Comparison of ENCODE assay signal across 14 mouse cellular contexts in the genomic region with DNA sequence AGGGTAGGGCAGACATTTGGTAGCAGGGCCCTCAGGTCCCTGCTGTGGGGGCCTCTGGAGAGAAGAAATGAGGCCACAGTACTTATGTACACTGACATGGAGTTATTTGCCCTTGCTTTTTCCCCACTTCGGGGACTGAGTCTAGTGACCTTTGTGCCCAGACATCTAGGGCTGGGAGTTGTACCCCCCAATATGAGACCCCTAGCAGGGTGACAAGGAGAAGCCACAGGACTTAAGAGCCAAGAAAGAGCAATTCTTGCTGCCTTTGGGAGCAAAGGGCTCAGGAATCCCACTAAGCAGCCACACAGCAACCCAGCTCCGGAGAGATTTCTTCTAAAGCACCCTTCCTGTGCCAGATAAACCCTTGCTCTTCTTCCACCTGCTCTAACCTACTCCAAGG. TPM values are rescaled to one million over a fixed set of nuclear protein-coding genes. Genes with fewer than 3 reads are reported as not detected.
DNase-seq lines count a peak whose midpoint lies in the region; ATAC-seq and TF ChIP-seq lines count a peak whose summit lies in the region.
"Had no signal": no experiment of that assay in that cellular context is flagged by ENCODE, and none has a peak within 500 bp of the region (broad histone marks: within the 10 kb centered on the region; RNA-seq: fewer than 3 reads in every experiment).

No protein-coding gene starts in this region.

- H3K9me3 ChIP-seq in neural tube, embryonic 13.5 days, result no peaks in the 10 kb centered on the region
- no peaks in the 10 kb centered on the region for H3K9me3 ChIP-seq in neural tube, embryonic 15.5 days (replicated peaks)
- no peaks in the 10 kb centered on the region for H3K9me3 ChIP-seq in forebrain, embryonic 14.5 days (replicated peaks; ENCODE audit: control insufficient read depth, low read length)
- H3K9me3 ChIP-seq in limb, embryonic 14.5 days (ENCODE audit: control insufficient read depth, low read length), result no peaks in the 10 kb centered on the region
- no peaks in the 10 kb centered on the region for H3K9me3 ChIP-seq in liver, embryonic 12.5 days (replicated peaks)

- H3K36me3 ChIP-seq in neural tube, embryonic 13.5 days, result peaks cover 22% of the 10 kb centered on the region
- H3K36me3 ChIP-seq in neural tube, embryonic 15.5 days, result peaks cover 7% of the 10 kb centered on the region; the same call in 1 of the 2 replicates
- H3K36me3 ChIP-seq in forebrain, embryonic 14.5 days (ENCODE audit: control insufficient read depth, insufficient read depth, low read length), result no peaks in the 10 kb centered on the region
- H3K36me3 ChIP-seq in limb, embryonic 14.5 days (ENCODE audit: control insufficient read depth, insufficient read depth, low read length), result no peaks in the 10 kb centered on the region
- no peaks in the 10 kb centered on the region for H3K36me3 ChIP-seq in liver, embryonic 12.5 days

- no peak for TF ChIP-seq POLR2A in limb, embryonic 14.5 days (IDR thresholded peaks at IDR 0.05; ENCODE audit: borderline replicate concordance, extremely low read depth, insufficient read depth, insufficient read length)

- H3K4me2 ChIP-seq in neural tube, embryonic 13.5 days, result peak overlapping the region; percentile 45; the same call in 1 of the 2 replicates
- H3K4me2 ChIP-seq in neural tube, embryonic 15.5 days, result no peak overlapping the region
- peak overlapping the region; percentile 53 for H3K4me2 ChIP-seq in forebrain, embryonic 14.5 days (ENCODE audit: low read length)
- H3K4me2 ChIP-seq in limb, embryonic 14.5 days (replicated peaks; ENCODE audit: low read depth, low read length, severe bottlenecking), result peak overlapping the region; percentile 45; the same call in 1 of the 2 replicates
- H3K4me2 ChIP-seq in liver, embryonic 12.5 days, result no peak overlapping the region
- H3K4me2 ChIP-seq: heart, embryonic 11.5 days had no signal

- no peak overlapping the region for H3K27ac ChIP-seq in neural tube, embryonic 13.5 days (replicated peaks)
- H3K27ac ChIP-seq in neural tube, embryonic 15.5 days (replicated peaks), result no peak overlapping the region
- H3K27ac ChIP-seq in forebrain, embryonic 14.5 days (ENCODE audit: low read depth, low read length), result no peak overlapping the region
- no peak overlapping the region for H3K27ac ChIP-seq in limb, embryonic 14.5 days (replicated peaks; ENCODE audit: low read depth, low read length)
- no peak overlapping the region for H3K27ac ChIP-seq in liver, embryonic 12.5 days
- H3K27ac ChIP-seq: macrophage had no signal

- H3K4me1 ChIP-seq in neural tube, embryonic 13.5 days (replicated peaks), result peaks cover 69% of the 10 kb centered on the region
- peaks cover 67% of the 10 kb centered on the region for H3K4me1 ChIP-seq in neural tube, embryonic 15.5 days
- H3K4me1 ChIP-seq in forebrain, embryonic 14.5 days (ENCODE audit: control insufficient read depth, insufficient read depth, low read length), result peaks cover 45% of the 10 kb centered on the region
- peaks cover 19% of the 10 kb centered on the region for H3K4me1 ChIP-seq in limb, embryonic 14.5 days (ENCODE audit: control insufficient read depth, insufficient read depth, low read length)
- 0 out of 2 replicates have a peak, but pooled peaks cover 6% of the 10 kb centered on the region for H3K4me1 ChIP-seq in liver, embryonic 12.5 days

- H3K9ac ChIP-seq in neural tube, embryonic 13.5 days, result 0 out of 2 replicates have a peak overlapping the region, but pooled peaks have one; percentile 64
- H3K9ac ChIP-seq in neural tube, embryonic 15.5 days (replicated peaks), result no peak overlapping the region
- H3K9ac ChIP-seq in forebrain, embryonic 14.5 days (ENCODE audit: low read length), result no peak overlapping the region; the same call in 1 of the 2 replicates
- H3K9ac ChIP-seq in limb, embryonic 14.5 days (ENCODE audit: low read depth, low read length, severe bottlenecking), result no peak overlapping the region
- no peak overlapping the region for H3K9ac ChIP-seq in liver, embryonic 12.5 days

- 63% methylated on average over 2 of the region's 2 CpGs for WGBS in neural tube, embryonic 13.5 days
- 57% methylated on average over 2 of the region's 2 CpGs for WGBS in neural tube, embryonic 15.5 days
- WGBS in forebrain, embryonic 14.5 days, result 52% methylated on average over 2 of the region's 2 CpGs
- WGBS in limb, embryonic 14.5 days, result 64% methylated on average over 2 of the region's 2 CpGs
- 47% methylated on average over 2 of the region's 2 CpGs for WGBS in liver, embryonic 12.5 days (ENCODE audit: insufficient replicate concordance)

- no peak for DNase-seq in forebrain, embryonic 14.5 days (ENCODE audit: low spot score)
- DNase-seq in limb, embryonic 14.5 days (ENCODE audit: low spot score), result no peak
- no peak for DNase-seq in spleen, postnatal 10 days (ENCODE audit: low spot score in 2 of 2)
- DNase-seq in gastrocnemius, adult 8-10 months (ENCODE audit: low spot score in 2 of 2), result no peak
- DNase-seq: adrenal gland, postnatal 36 days; cerebellum, adult 11-12 months; kidney, postnatal 36 days had no signal

- no peaks in the 10 kb centered on the region for H3K27me3 ChIP-seq in neural tube, embryonic 13.5 days
- H3K27me3 ChIP-seq in neural tube, embryonic 15.5 days (replicated peaks), result no peaks in the 10 kb centered on the region
- no peaks in the 10 kb centered on the region for H3K27me3 ChIP-seq in forebrain, embryonic 14.5 days (replicated peaks; ENCODE audit: control insufficient read depth, insufficient read depth, low read length)
- H3K27me3 ChIP-seq in limb, embryonic 14.5 days (ENCODE audit: control insufficient read depth, insufficient read depth, low read length), result no peaks in the 10 kb centered on the region; the same call in 1 of the 2 replicates
- peaks cover 97% of the 10 kb centered on the region for H3K27me3 ChIP-seq in liver, embryonic 12.5 days (replicated peaks)

- no peak for ATAC-seq in neural tube, embryonic 13.5 days (ENCODE audit: low read depth)
- no peak for ATAC-seq in neural tube, embryonic 15.5 days (ENCODE audit: low FRiP score)
- ATAC-seq in forebrain, embryonic 14.5 days, result no peak
- ATAC-seq in limb, embryonic 14.5 days (ENCODE audit: low FRiP score, low read depth), result no peak
- no peak for ATAC-seq in liver, embryonic 12.5 days
- ATAC-seq: inflammation-experienced regulatory T-cells, adult 6 months had no signal

- peak overlapping the region; percentile 27; the same call in 1 of the 2 replicates for H3K4me3 ChIP-seq in neural tube, embryonic 13.5 days
- no peak overlapping the region for H3K4me3 ChIP-seq in neural tube, embryonic 15.5 days (replicated peaks)
- H3K4me3 ChIP-seq in forebrain, embryonic 14.5 days (ENCODE audit: low read depth, low read length), result no peak overlapping the region
- H3K4me3 ChIP-seq in limb, embryonic 14.5 days (replicated peaks; ENCODE audit: low read length), result peak overlapping the region; percentile 36; the same call in 1 of the 2 replicates
- no peak overlapping the region for H3K4me3 ChIP-seq in liver, embryonic 12.5 days

RNA-seq across cellular contexts. Expression of a gene that starts 10.7 kb away (rescaled TPM):
- 2.7 and 3.5 TPM in 2 replicates for polyA plus RNA-seq in neural tube, embryonic 13.5 days (2015; fragmentation: Nextera tagmentation; extraction: Ambion mirVana)
- 1.4 and 1.6 TPM in 2 replicates for polyA plus RNA-seq in neural tube, embryonic 15.5 days (2015; fragmentation: Nextera tagmentation; extraction: Ambion mirVana)
- polyA plus RNA-seq in forebrain, embryonic 14.5 days (2014; fragmentation: Nextera tagmentation; extraction: Ambion mirVana), result 2.2 and 2.9 TPM in 2 replicates
- polyA plus RNA-seq in limb, embryonic 14.5 days (2012; rRNA removed), result 0.80 and 0.81 TPM in 2 replicates
- 0.14 and 0.17 TPM in 2 replicates for polyA plus RNA-seq in limb, embryonic 14.5 days (2014; fragmentation: Nextera tagmentation; extraction: Ambion mirVana)
- not detected for total RNA-seq in gastrocnemius, adult 8-10 months (2022)
- polyA plus RNA-seq in liver, embryonic 12.5 days (2016; fragmentation: Nextera tagmentation; extraction: Ambion mirVana), result not detected in 2 replicates
- polyA plus RNA-seq: inflammation-experienced regulatory T-cells, adult 6 months; macrophage had no signal

RNA-seq across cellular contexts. Expression of a gene that starts 10.7 kb away (rescaled TPM):
- polyA plus RNA-seq in neural tube, embryonic 13.5 days (2015; fragmentation: Nextera tagmentation; extraction: Ambion mirVana), result 19.1 and 22.6 TPM in 2 replicates
- polyA plus RNA-seq in neural tube, embryonic 15.5 days (2015; fragmentation: Nextera tagmentation; extraction: Ambion mirVana), result 16.9 and 17.6 TPM in 2 replicates
- 15.5 and 18.7 TPM in 2 replicates for polyA plus RNA-seq in forebrain, embryonic 14.5 days (2014; fragmentation: Nextera tagmentation; extraction: Ambion mirVana)
- polyA plus RNA-seq in limb, embryonic 14.5 days (2012; rRNA removed), result 0.94 and 1.3 TPM in 2 replicates
- polyA plus RNA-seq in limb, embryonic 14.5 days (2014; fragmentation: Nextera tagmentation; extraction: Ambion mirVana), result 0.72 and 0.91 TPM in 2 replicates
- total RNA-seq in gastrocnemius, adult 8-10 months (2022), result under 1 TPM in 1 of 4 experiments, not detected in 3; 0.19 TPM
- polyA plus RNA-seq in liver, embryonic 12.5 days (2016; fragmentation: Nextera tagmentation; extraction: Ambion mirVana), result not detected in 2 replicates
- polyA plus RNA-seq: heart, embryonic 11.5 days; inflammation-experienced regulatory T-cells, adult 6 months; macrophage had no signal

RNA-seq across cellular contexts. Expression of a gene that starts 27.6 kb away (rescaled TPM):
- polyA plus RNA-seq in neural tube, embryonic 13.5 days (2015; fragmentation: Nextera tagmentation; extraction: Ambion mirVana), result not detected in 2 replicates
- polyA plus RNA-seq in neural tube, embryonic 15.5 days (2015; fragmentation: Nextera tagmentation; extraction: Ambion mirVana), result 0.50 and 0.59 TPM in 2 replicates
- not detected in 2 replicates for polyA plus RNA-seq in forebrain, embryonic 14.5 days (2014; fragmentation: Nextera tagmentation; extraction: Ambion mirVana)
- not detected in 2 replicates for polyA plus RNA-seq in limb, embryonic 14.5 days (2012; rRNA removed)
- not detected in 2 replicates for polyA plus RNA-seq in limb, embryonic 14.5 days (2014; fragmentation: Nextera tagmentation; extraction: Ambion mirVana)
- total RNA-seq in gastrocnemius, adult 8-10 months (2022), result not detected
- polyA plus RNA-seq in liver, embryonic 12.5 days (2016; fragmentation: Nextera tagmentation; extraction: Ambion mirVana), result not detected in 2 replicates
- total RNA-seq: adrenal gland, postnatal 36 days; left cerebral cortex, postnatal 10 days had no signal
- polyA plus RNA-seq: heart, embryonic 11.5 days; inflammation-experienced regulatory T-cells, adult 6 months; macrophage had no signal

Comparison
In these comparisons a context has a peak if more than half of its experiments do, and no peak if none do; other contexts are left out.
1. H3K4me2 ChIP-seq: peak in neural tube, embryonic 13.5 days (single experiment), forebrain, embryonic 14.5 days (single experiment) and limb, embryonic 14.5 days (single experiment); none in neural tube, embryonic 15.5 days (single experiment) and liver, embryonic 12.5 days (single experiment).
2. H3K4me3 ChIP-seq: peak in neural tube, embryonic 13.5 days (single experiment) and limb, embryonic 14.5 days (single experiment); none in neural tube, embryonic 15.5 days (single experiment), forebrain, embryonic 14.5 days (single experiment) and liver, embryonic 12.5 days (single experiment).